Mouse (Mus musculus) layer of hippocampus, adult 9-11 months (tissue): Measurements from ENCODE around the gene Wdtc1.

Source experiments
- DNase-seq: peaks from one replicate; pipeline ENCODE4 v3.0.0; 2022

Wdtc1 gene

GRCm38 (mm10) chr4:133281513-133281912, 71.8 kb downstream of the Wdtc1 start:
- DNase-seq: no peak

- DNase-seq: no peak
These were observed 74.8 kb downstream of the Wdtc1 start for GRCm38 (mm10) chr4:133278482-133278881.

GRCm38 (mm10) chr4:133278067-133278466, 75.2 kb downstream of the Wdtc1 start:
- no peak for DNase-seq

GRCm38 (mm10) chr4:133277104-133278026, 75.9 kb downstream of the Wdtc1 start, which contains the start of gene Tmem222:
Tmem222 (minus strand) TSS chr4:133277792.
- peak; percentile 96 for DNase-seq

- no peak for DNase-seq
These were observed 82.4 kb downstream of the Wdtc1 start for GRCm38 (mm10) chr4:133270929-133271328.

GRCm38 (mm10) chr4:133269596-133269995, 83.7 kb downstream of the Wdtc1 start:
- no peak for DNase-seq

- no peak for DNase-seq
These were observed 84.3 kb downstream of the Wdtc1 start for GRCm38 (mm10) chr4:133268931-133269330.

GRCm38 (mm10) chr4:133266248-133266880, 86.9 kb downstream of the Wdtc1 start:
- DNase-seq: no peak

GRCm38 (mm10) chr4:133265759-133266158, 87.5 kb downstream of the Wdtc1 start:
- no peak for DNase-seq

GRCm38 (mm10) chr4:133265297-133265696, 88.0 kb downstream of the Wdtc1 start:
- no peak for DNase-seq

- no peak for DNase-seq
These were observed 88.7 kb downstream of the Wdtc1 start for GRCm38 (mm10) chr4:133264559-133264958.

- DNase-seq: no peak
These were observed 89.5 kb downstream of the Wdtc1 start for GRCm38 (mm10) chr4:133263756-133264155.

GRCm38 (mm10) chr4:133262882-133263281, 90.4 kb downstream of the Wdtc1 start, which contains the start of gene Sytl1:
Sytl1 (minus strand) TSS chr4:133263113.
- DNase-seq: no peak

- DNase-seq: no peak
These were observed 90.9 kb downstream of the Wdtc1 start for GRCm38 (mm10) chr4:133262375-133262765.

- DNase-seq: no peak
These were observed 91.5 kb downstream of the Wdtc1 start for GRCm38 (mm10) chr4:133261641-133262374.

GRCm38 (mm10) chr4:133257798-133258408, 95.4 kb downstream of the Wdtc1 start:
- no peak for DNase-seq

GRCm38 (mm10) chr4:133257230-133257629, 96.1 kb downstream of the Wdtc1 start:
- no peak for DNase-seq

- no peak for DNase-seq
These were observed 96.5 kb downstream of the Wdtc1 start for GRCm38 (mm10) chr4:133256820-133257219.

GRCm38 (mm10) chr4:133255392-133255791, 97.9 kb downstream of the Wdtc1 start:
- DNase-seq: no peak

- DNase-seq: no peak
These were observed 99.9 kb downstream of the Wdtc1 start for GRCm38 (mm10) chr4:133253412-133253811.

GRCm38 (mm10) chr4:133252089-133252488, 101.2 kb downstream of the Wdtc1 start:
- DNase-seq: no peak

GRCm38 (mm10) chr4:133251214-133251613, 102.1 kb downstream of the Wdtc1 start:
- no peak for DNase-seq

GRCm38 (mm10) chr4:133250609-133251008, 102.7 kb downstream of the Wdtc1 start:
- DNase-seq: peak; percentile 61
